Mouse (Mus musculus): ENCODE measurements around the gene Abraxas1. TPM values are rescaled to one million over a fixed set of nuclear protein-coding genes. Genes with fewer than 3 reads are reported as not detected.

Gene Abraxas1
- 36.9 TPM for polyA plus RNA-seq (2014; fragmentation: Illumina TruSeq; extraction: RNeasy Lipid Tissue Mini Kit (QIAGEN cat#74804); ENCODE audit: low read depth, low replicate concordance)

DNA sequence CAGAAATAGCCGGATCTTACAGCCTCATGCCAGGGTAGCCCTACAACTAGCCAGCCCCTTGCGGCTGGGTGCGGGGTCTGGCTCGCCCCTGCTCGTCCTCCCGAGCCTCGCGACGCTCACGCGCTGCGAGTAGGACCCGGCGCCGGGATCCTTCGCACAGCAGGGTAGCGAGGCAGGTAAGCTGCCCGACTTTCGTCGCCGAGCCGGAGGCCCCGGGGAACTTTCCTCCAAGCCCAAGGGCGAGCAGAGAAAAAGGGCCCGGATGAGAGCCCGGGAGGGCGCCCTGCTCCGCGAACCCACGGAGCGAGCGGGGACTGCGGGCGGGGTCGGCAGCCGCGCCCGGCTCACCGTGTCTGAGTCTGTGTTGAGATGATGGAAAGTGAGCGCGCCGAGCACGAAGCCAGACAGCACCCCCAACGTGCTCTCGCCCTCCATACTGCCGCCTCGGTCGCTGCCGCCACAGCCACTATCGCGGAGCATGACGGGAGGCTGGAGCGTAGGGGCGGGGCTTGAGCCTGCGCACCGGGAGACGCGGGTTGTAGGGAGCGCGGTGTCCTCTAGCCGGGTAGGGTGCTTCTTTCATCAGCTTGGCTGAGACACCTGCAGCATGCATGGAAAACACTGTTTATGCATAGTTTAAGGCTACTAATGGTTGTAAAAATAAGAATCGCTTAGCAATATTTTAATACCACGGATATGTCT is at the start of gene Abraxas1:
Gene Abraxas1, minus strand, starts transcription at position 483 of the 702 bp plus-strand sequence.

GRCm38 (mm10) chr5:100845485-100845847 is 24.7 kb upstream of the Abraxas1 start, which contains the start of gene Gpat3:
Gpat3 (plus strand) TSS chr5:100845713.

GRCm38 (mm10) chr5:100798165-100798860 is 22.5 kb downstream of the Abraxas1 start, which contains the start of the genes Helq and Mrps18c:
Helq (minus strand) TSS chr5:100798598.
Mrps18c (plus strand) TSS chr5:100798627.

Other genes with a start within 250 kb of the Abraxas1 start
- 7.1 TPM for gene Plac8, start 248.7 kb downstream of the Abraxas1 start, polyA plus RNA-seq (2014; fragmentation: Illumina TruSeq; extraction: RNeasy Lipid Tissue Mini Kit (QIAGEN cat#74804); ENCODE audit: low read depth, low replicate concordance)
- gene Coq2, start 145.8 kb downstream of the Abraxas1 start, polyA plus RNA-seq (2014; fragmentation: Illumina TruSeq; extraction: RNeasy Lipid Tissue Mini Kit (QIAGEN cat#74804); ENCODE audit: low read depth, low replicate concordance), result 6.1 TPM
- 5.6 TPM for gene Hpse, start 101.2 kb downstream of the Abraxas1 start, polyA plus RNA-seq (2014; fragmentation: Illumina TruSeq; extraction: RNeasy Lipid Tissue Mini Kit (QIAGEN cat#74804); ENCODE audit: low read depth, low replicate concordance)
- gene Helq, start 22.4 kb downstream of the Abraxas1 start, polyA plus RNA-seq (2014; fragmentation: Illumina TruSeq; extraction: RNeasy Lipid Tissue Mini Kit (QIAGEN cat#74804); ENCODE audit: low read depth, low replicate concordance), result 7.6 TPM
- 83.7 TPM for gene Mrps18c, start 22.3 kb downstream of the Abraxas1 start, polyA plus RNA-seq (2014; fragmentation: Illumina TruSeq; extraction: RNeasy Lipid Tissue Mini Kit (QIAGEN cat#74804); ENCODE audit: low read depth, low replicate concordance)
- 19.6 TPM for gene Gpat3, start 24.7 kb upstream of the Abraxas1 start, polyA plus RNA-seq (2014; fragmentation: Illumina TruSeq; extraction: RNeasy Lipid Tissue Mini Kit (QIAGEN cat#74804); ENCODE audit: low read depth, low replicate concordance)